Mouse (Mus musculus) ovary, postnatal 10 days (tissue): ENCODE data around the gene Acvr1.

Experiments
- DNase-seq: peaks from one replicate; pipeline ENCODE4 v3.0.0; 2022; ENCODE audit warnings: low spot score

Gene Acvr1

GRCm38 (mm10) chr2:58479536-58479935 lies 87.4 kb downstream of the Acvr1 start:
- no peak for DNase-seq

GRCm38 (mm10) chr2:58478144-58478543 lies 88.8 kb downstream of the Acvr1 start:
- no peak for DNase-seq

GRCm38 (mm10) chr2:58476956-58477715 lies 89.8 kb downstream of the Acvr1 start:
- DNase-seq = peak; percentile 67

GRCm38 (mm10) chr2:58475578-58475977 lies 91.4 kb downstream of the Acvr1 start:
- no peak for DNase-seq

GRCm38 (mm10) chr2:58470290-58470689 lies 96.7 kb downstream of the Acvr1 start:
- DNase-seq = no peak

GRCm38 (mm10) chr2:58469816-58470215 lies 97.1 kb downstream of the Acvr1 start, which contains the start of gene Gm17409:
Gene Gm17409 (plus strand): TSS chr2:58470116.
- no peak for DNase-seq

GRCm38 (mm10) chr2:58458820-58459371 lies 108.1 kb downstream of the Acvr1 start:
- no peak for DNase-seq

GRCm38 (mm10) chr2:58457488-58457865 lies 109.5 kb downstream of the Acvr1 start:
- DNase-seq = no peak

GRCm38 (mm10) chr2:58456843-58457487 lies 110.0 kb downstream of the Acvr1 start:
- DNase-seq = no peak

GRCm38 (mm10) chr2:58454095-58454865 lies 112.7 kb downstream of the Acvr1 start:
- DNase-seq = no peak

- no peak for DNase-seq
Observed at GRCm38 (mm10) chr2:58447001-58447400, 120.0 kb downstream of the Acvr1 start.

GRCm38 (mm10) chr2:58443163-58443562 lies 123.8 kb downstream of the Acvr1 start:
- no peak for DNase-seq

- no peak for DNase-seq
Observed at GRCm38 (mm10) chr2:58436911-58437310, 130.0 kb downstream of the Acvr1 start.

GRCm38 (mm10) chr2:58435507-58435906 lies 131.4 kb downstream of the Acvr1 start:
- DNase-seq = no peak

- no peak for DNase-seq
Observed at GRCm38 (mm10) chr2:58434438-58434837, 132.5 kb downstream of the Acvr1 start.

GRCm38 (mm10) chr2:58433317-58433716 lies 133.6 kb downstream of the Acvr1 start:
- DNase-seq = no peak

- no peak for DNase-seq
Observed at GRCm38 (mm10) chr2:58432211-58432610, 134.7 kb downstream of the Acvr1 start.

- no peak for DNase-seq
Observed at GRCm38 (mm10) chr2:58425436-58426004, 141.4 kb downstream of the Acvr1 start.

GRCm38 (mm10) chr2:58423319-58423718 lies 143.6 kb downstream of the Acvr1 start:
- DNase-seq = no peak

GRCm38 (mm10) chr2:58419571-58419970 lies 147.4 kb downstream of the Acvr1 start:
- no peak for DNase-seq

GRCm38 (mm10) chr2:58418109-58418508 lies 148.8 kb downstream of the Acvr1 start:
- no peak for DNase-seq

GRCm38 (mm10) chr2:58417684-58418083 lies 149.3 kb downstream of the Acvr1 start:
- no peak for DNase-seq
